Mouse (Mus musculus) heart, postnatal 10 days (tissue): Measurements from ENCODE around the gene Stfa2l1. TPM values are rescaled to one million over a fixed set of nuclear protein-coding genes. Genes with fewer than 3 reads are reported as not detected.
"Not testable (repeated sequence)": the region's sequence is repeated elsewhere in the genome, so short reads cannot be mapped to it uniquely, and the experiment has no call there.

Experiments
- DNase-seq, 2 experiments: peaks; one replicate each; pipeline ENCODE4 v3.0.0; 2021
- intact Hi-C: fragments of 180-260 bp; cut with DNase I; formaldehyde crosslinking; loops from one replicate; pipeline ENCODE4 v1.15.1; 2025
- total RNA-seq, 2 experiments: library from RNA; stranded (reverse); gene quantifications; 2 replicates each; pipeline ENCODE4 v1.2.3; 2021

Stfa2l1 gene
- 1 to 10 TPM; 1.5 TPM for total RNA-seq

DNA sequence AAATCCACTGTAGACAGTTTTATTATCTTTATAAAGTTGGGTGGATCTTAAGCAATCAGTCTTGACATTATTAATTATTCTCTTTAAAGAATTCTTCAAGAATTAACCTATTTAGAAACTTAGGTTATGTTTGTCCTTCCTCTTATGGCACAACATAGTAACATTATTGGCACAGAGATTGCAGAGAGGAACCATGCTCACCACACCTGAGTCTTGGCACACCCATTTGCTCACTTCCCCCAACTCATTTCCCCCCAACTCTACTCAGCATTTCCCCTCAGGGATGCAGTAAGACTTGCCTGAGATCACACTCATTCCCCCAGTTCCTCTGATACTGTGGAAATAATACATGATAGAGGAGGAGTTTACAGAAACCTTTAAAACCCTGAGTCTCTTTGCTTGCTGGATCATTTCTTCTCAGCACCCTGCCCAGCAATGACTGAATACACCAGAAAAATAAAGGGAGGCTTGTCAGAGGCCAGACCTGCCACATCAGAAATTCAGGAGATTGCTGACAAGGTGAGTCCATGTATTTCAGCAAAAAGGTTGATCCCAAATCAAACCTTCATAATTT is at the start of gene Stfa2l1:
Stfa2l1 (plus strand) TSS at position 410 of the 574 bp plus-strand sequence.
- intact Hi-C loops, result no loop called here
- no peak for DNase-seq

- intact Hi-C loops, DNase-seq: not testable (repeated sequence)
Measured at GRCm38 (mm10) chr16:36111486-36111885, 45.1 kb upstream of the Stfa2l1 start.

DNA sequence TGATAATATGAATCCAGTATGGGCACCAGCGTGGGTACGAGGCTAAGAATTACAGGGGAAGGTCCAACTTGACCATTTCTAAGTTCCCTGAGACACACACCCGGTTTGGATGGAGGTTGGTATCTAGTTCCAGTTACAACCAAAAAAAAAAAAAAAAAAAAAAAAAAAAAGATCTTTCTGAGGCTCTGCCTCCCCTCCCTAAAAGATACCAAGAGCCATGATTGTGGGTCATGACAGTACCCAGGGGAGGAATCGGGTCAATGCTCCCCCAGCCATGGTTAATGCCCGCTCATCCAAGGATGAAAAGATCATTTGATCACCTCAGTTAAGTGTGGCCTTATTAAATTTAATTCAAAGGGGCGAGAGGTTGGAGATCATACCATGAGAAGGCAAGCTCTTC is 40.9 kb upstream of the Stfa2l1 start:
- intact Hi-C loops, DNase-seq: not testable (repeated sequence)

DNA sequence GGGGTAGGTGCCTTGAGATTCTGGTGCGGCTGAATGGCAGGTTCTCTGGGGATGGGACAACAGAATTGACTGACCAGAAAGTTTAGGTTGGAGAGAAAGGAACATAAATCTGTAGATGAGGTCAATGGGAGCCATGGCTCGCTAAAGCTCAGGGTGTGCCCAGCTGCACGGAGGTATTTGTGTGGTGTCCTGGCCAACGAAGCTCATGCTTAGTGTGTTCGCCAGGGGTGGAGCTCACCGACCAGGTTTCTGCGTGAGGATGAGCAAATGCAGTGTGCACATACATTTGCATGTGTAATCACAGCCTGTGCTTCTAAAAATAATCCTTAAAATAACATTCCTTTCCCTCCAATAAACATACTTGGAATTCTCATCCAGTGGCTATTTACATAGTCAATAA is 28.5 kb upstream of the Stfa2l1 start:
- intact Hi-C loops, result no loop called here
- DNase-seq, result no peak

DNA sequence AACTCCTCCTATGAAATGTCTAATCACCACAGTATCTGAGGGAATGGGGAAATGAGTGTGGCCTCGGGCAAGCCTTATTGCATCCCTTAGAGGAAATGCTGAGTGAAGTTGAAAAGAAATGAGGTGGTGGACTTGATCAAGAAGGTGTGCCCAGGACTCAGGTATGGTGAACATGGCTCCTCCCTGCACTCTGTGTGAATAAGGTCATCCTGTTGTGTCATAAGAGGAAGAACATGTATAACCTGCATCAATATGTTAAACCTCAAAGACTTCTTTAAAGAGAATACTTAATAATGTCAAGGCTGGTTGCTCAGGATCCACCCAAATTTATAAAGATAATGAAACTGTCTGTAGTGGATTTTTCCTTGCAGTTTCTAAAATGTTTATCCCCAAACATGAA is 25.5 kb upstream of the Stfa2l1 start, which contains the start of gene Csta1:
Csta1 (minus strand) TSS at position 101 of the 400 bp plus-strand sequence.
- DNase-seq, result no peak
- intact Hi-C loops, result no loop called here

GRCm38 (mm10) chr16:36138201-36138600 is 18.4 kb upstream of the Stfa2l1 start:
- no peak for DNase-seq
- intact Hi-C loops, result no loop called here

DNA sequence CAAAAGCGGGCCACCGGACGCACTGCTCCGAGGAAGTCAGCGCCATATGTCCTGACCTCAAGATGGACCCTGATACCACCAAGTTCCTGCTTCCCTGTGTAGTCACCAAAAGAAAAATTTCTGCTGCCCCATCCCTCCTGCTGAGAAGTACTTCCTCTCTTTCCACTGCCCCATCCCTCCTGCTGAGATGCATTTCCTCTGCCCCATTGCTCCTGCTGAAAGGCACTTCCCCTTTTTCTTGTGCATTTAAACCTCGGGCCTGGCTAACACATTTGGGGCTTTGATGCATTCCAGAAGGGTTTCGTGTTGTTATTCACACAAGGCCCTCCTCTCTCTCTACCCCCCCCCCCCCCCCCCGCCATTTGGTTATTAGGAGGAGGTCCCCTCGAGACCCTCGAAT is 11.2 kb downstream of the Stfa2l1 start:
- DNase-seq, intact Hi-C loops: not testable (repeated sequence)

GRCm38 (mm10) chr16:36176108-36176507 is 19.5 kb downstream of the Stfa2l1 start:
- intact Hi-C loops, result no loop called here
- DNase-seq, result no peak

- intact Hi-C loops, result no loop called here
- no peak for DNase-seq
Measured at GRCm38 (mm10) chr16:36179910-36180309, 23.3 kb downstream of the Stfa2l1 start.

- DNase-seq, intact Hi-C loops: not testable (repeated sequence)
Measured at GRCm38 (mm10) chr16:36183912-36184311, 27.3 kb downstream of the Stfa2l1 start, which contains the start of gene Gm5483. Gm5483 (plus strand) TSS chr16:36184212.

- intact Hi-C loops, result no loop called here
Measured at GRCm38 (mm10) chr16:36199226-36199625, 42.6 kb downstream of the Stfa2l1 start.

GRCm38 (mm10) chr16:36203846-36204245 is 47.2 kb downstream of the Stfa2l1 start:
- no peak for DNase-seq
- intact Hi-C loops, result no loop called here

More at GRCm38 (mm10) chr16:36199226-36199625, 42.6 kb downstream of the Stfa2l1 start:
- no peak for DNase-seq

DNA sequence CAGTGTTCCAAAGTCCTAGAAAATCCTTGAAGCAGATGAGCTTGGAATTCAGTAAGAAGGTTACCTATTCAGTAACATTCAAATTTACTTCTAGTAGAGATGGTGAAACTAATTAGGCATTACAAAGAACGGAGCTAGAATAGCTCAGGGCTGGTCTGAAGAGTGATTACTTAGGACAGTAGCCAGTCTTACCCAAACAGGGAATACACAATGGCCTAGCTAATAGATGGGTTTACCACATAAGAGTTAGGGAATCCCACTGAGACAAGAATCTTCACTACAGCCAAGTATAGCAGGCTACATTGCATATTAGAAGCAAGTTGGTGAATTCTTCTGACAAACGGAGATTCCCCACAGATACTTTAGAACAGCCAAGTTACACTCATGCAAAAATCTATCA is 49.1 kb downstream of the Stfa2l1 start:
- DNase-seq, intact Hi-C loops: not testable (repeated sequence)

DNA sequence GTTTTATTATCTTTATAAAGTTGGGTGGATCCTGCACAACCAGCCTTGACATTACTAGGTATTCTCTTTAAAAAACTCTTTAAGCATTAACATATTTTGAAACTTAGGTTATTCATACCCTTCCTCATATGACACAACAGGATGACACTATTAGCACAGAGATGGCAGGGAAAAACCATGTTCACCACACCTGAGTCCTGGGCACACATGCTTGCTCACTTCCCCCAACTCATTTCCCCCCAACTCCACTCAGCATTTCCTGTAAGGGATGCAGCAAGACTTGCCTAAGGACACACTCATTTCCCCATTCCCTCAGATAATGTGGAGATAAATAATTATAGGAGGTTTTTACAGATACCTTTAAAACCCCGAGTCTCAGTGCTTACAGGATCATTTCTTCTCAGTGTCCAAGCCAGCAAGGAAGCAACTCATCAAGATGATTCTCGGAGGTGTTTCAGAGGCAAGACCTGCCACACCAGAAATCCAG is 53.4 kb downstream of the Stfa2l1 start, which contains the start of gene Gm5416:
Gm5416 (plus strand) TSS at position 437 of the 487 bp plus-strand sequence.
- intact Hi-C loops, result no loop called here
- DNase-seq, result no peak

Other genes starting within 250 kb of the Stfa2l1 start
- 10 to 100 TPM; 11.1 to 14.4 TPM for gene Parp9, start 218.3 kb upstream of the Stfa2l1 start, total RNA-seq
- 10 to 100 TPM in 1 of 2 experiments, 1 to 10 TPM in 1; 9.3 to 12.7 TPM for gene Dtx3l, start 217.7 kb upstream of the Stfa2l1 start, total RNA-seq
- gene Kpna1, start 178.1 kb upstream of the Stfa2l1 start, total RNA-seq, result 100 to 1,000 TPM in 1 of 2 experiments, 10 to 100 TPM in 1; 96.9 to 104 TPM
- 1 to 10 TPM; 4.4 to 5.6 TPM for gene Wdr5b, start 115.6 kb upstream of the Stfa2l1 start, total RNA-seq
- gene Fam162a, start 85.2 kb upstream of the Stfa2l1 start, total RNA-seq, result 100 to 1,000 TPM; 205 to 214 TPM
- 10 to 100 TPM; 41.8 to 42.6 TPM for gene Ccdc58, start 85.1 kb upstream of the Stfa2l1 start, total RNA-seq
- not detected for gene Csta1, start 25.6 kb upstream of the Stfa2l1 start, total RNA-seq
- gene Gm5483, start 27.4 kb downstream of the Stfa2l1 start, total RNA-seq, result 1 to 10 TPM; 1.3 to 1.6 TPM
- gene Gm5416, start 53.6 kb downstream of the Stfa2l1 start, total RNA-seq, result not detected
- gene 2010005H15Rik, start 64.7 kb downstream of the Stfa2l1 start, total RNA-seq, result not detected
- 1 to 10 TPM; 1.3 to 2.9 TPM for gene Stfa1, start 120.1 kb downstream of the Stfa2l1 start, total RNA-seq
- not detected for gene BC117090, start 177.5 kb downstream of the Stfa2l1 start, total RNA-seq
- 1 to 10 TPM in 1 of 2 experiments, not detected in 1; 1.7 TPM for gene BC100530, start 210.9 kb downstream of the Stfa2l1 start, total RNA-seq